Mouse (Mus musculus) right cerebral cortex, postnatal 14 days (tissue): ENCODE results near the gene Cpxm1.

Experiments used
- DNase-seq: peaks from one replicate; pipeline ENCODE4 v3.0.0; 2022

Cpxm1 gene

DNA sequence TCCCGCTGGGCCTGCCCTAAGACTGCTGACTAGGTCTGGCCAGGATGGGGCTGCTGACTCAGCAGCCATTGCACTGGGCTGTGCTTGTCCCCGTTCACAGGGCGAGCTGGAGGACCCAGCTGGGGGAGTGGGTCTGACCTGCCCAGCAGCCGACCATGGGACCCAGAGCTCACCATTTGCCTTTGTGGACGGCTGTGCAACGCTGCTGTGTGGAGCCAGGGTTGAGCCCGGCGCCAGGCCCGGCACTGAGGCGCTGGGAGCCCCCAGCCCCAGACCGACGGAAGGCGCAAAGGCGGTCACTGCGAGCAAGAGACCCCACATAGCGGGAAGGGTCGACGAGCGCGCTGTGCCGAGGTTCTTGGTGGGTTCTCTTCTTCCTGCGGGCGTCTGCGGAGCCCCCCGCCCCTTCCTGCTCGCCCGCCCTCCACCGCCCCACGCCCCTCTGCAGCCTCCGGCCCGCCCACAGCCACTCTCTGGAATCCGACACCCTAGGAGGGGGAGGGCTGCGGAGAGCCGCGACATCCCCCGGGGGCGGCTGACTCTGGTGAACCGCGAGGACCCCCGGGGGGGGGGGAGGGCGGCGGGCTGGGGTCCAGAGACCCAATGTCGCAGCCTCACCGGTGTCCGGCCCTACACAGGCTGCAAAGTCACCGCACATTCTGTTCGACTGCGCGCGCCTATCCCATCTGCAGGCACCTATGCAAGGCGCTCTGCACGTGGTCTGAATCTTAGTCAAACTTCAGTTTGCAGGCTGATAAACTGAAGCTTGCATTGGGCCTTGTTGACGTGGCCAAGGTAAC lies at the start of gene Cpxm1:
Cpxm1 (minus strand) TSS at position 389 of the 800 bp plus-strand sequence.
- DNase-seq = no peak

DNA sequence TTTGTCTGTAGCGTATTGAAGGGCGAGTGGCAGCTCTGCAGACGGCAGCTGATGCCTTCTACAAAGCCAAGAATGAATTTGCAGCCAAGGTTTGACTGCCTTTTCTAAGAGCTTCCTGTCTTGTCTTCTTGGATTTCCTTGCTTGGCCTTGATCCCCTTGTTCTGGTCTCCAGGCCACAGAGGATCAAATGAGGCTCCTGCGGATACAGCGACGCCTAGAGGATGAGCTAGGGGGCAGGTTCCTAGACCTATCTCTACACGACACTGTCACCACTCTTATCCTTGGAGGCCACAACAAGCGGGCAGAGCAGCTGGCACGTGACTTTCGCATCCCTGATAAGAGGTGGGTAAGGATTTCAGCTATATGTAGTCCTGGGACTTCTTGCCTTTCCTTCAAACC lies 44.8 kb upstream of the Cpxm1 start:
- DNase-seq = no peak

DNA sequence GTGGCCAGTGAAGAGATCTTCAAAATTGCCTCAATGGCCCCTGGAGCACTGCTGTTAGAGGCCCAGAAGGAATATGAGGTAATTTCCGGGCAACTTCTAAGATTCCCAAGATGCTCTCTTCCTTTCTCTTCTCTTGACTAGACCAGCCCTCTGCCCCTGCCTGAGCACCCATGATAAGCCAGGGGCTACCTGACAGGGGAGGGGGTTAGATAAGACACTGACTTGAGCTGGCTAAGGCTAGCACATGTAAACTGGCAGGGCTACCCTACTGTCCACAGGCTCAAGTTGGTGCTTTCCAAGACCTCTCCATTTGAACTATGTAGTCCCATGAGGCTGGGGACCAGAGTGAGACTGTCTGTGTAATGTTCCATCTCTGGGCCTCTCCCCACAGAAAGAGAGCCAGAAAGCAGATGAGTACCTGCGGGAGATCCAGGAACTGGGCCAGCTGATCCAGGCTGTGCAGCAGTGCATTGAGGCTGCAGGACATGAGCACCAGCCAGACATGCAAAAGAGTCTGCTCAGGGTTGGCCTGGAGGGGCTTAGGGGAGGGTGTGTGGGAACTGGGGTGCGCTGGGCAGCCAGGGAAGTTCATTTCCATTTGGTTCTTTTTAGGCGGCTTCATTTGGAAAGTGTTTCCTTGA lies 42.6 kb upstream of the Cpxm1 start:
- no peak for DNase-seq

DNA sequence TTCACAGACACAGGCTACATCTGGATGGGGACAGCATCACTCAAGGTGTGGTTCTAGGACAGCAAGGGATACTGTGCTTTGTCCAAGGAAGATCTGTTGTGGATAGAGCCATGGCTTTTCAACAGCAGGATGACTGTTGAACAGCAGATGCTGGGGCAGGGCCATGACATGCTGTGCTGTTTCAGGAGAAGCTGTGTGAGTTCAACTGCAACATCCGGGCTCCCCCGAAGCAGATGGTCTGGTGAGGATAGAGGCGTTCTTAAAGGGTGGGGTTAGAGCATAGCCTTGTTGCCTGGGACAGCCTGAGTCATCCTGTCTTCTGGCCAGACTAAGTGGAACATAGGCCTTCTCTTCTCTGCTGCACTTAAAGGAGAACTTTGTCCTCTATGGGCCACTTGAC lies 41.5 kb upstream of the Cpxm1 start:
- no peak for DNase-seq

DNA sequence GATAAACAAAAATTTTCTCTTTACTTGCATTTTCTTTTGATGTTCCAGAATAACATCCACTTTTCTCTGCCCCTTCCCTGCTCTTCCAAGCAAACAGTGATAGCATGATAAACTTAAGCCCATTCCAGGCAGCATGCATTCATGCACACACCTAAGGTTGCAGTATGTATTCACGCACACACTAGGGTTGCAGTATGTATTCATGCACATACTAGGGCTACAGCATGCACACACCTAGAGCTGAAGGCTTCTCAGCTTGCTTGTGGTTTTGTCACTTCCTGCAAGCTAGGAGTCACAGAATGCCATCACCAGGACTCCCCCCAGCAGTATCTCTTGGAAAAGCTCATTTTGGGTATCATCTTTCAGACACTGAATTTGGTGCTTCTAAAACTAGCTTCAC lies 39.4 kb upstream of the Cpxm1 start:
- no peak for DNase-seq

DNA sequence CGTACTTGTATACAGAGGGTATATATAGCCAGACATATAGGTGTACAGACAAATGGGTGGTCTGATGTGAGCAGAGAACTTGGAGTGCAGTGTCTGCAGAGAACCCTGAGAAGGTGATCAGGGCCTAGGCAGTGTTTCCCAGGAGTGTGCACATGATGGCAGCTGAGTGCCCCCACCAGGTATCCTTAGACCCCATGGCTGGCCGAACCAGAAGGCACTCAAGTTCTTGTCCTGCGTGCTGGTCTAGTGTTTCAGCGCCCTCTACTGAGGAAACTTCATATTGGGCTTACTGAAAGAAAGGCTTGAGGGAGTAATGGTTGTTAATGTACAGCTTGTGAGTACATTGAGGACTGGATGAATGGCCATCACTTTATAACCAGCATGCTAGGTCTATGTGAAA lies 35.8 kb upstream of the Cpxm1 start:
- peak; percentile 45 for DNase-seq

DNA sequence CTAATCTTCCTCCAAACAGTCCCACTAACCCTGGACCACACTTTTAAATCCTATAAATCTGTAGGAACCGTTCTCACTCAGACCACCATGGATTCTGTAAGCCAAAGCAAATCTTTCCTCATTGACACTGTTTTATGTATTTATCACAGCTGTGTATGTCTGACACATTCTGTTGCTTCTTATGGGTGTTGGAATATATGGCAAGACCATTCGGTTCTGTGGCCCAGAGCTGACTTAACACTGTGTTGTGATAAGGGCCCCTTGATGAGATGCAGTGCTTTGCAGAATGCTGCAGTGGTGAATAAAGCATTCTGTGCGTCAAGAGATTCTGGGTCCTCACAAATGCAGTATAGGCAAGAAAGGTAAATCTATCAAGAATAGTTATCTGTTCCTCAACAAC lies 34.8 kb upstream of the Cpxm1 start:
- no peak for DNase-seq

DNA sequence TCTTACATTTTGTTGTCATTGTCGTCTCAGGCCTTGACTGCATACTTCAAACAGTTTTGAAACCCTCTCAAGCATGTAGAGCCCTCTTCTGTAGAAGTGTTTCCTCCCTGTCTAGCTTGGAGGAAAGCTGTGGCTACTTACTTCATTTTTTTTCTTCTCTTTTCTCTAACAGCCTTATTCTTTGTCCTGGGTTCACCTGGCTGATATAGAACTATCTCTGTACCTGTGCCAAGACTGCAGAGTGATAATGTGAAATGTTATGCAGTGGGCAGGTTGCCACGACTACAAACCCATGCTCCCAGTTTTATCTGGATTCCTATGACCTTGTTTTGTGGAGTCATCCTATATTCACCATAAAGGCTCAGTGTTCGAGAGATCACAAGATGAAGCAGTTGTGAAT lies 33.1 kb upstream of the Cpxm1 start:
- no peak for DNase-seq

DNA sequence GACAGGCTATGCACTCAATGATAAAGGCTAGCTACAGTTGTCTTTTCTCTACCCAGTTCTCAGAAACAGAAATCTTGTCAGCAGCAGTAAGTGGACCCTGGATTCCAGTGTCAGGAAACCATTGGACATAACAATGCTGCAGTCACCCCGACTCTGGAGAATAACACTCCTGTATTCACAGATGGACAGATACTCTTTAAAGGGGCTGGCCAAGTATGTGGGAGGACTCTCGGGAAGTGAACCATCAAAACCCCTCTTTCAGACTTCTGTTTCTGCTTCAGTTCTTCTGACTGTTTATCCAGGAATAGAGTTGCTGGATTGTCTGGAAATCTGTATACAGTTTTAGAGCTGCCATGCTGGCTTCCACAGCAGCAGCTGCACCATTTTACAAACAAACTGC lies 32.5 kb upstream of the Cpxm1 start:
- DNase-seq = no peak

DNA sequence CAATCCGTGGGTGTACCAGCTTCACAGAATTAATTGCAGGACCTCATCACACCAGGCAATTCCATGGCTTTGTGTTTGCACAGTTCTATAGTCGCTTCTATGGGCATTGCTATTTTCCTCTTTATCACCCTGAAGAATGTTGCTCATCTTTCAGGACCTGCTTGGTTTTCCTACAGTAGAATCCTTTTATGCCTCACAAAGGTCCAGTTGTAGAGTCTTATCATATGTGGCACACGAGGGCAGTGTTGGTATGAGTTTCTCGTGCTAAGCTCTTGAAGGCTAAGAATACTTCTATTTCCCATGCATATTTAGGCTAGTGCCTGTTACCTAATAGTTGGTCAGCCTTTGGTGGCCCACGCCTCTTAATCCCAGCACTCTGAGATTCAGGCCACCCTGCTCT lies 27.7 kb upstream of the Cpxm1 start:
- no peak for DNase-seq

DNA sequence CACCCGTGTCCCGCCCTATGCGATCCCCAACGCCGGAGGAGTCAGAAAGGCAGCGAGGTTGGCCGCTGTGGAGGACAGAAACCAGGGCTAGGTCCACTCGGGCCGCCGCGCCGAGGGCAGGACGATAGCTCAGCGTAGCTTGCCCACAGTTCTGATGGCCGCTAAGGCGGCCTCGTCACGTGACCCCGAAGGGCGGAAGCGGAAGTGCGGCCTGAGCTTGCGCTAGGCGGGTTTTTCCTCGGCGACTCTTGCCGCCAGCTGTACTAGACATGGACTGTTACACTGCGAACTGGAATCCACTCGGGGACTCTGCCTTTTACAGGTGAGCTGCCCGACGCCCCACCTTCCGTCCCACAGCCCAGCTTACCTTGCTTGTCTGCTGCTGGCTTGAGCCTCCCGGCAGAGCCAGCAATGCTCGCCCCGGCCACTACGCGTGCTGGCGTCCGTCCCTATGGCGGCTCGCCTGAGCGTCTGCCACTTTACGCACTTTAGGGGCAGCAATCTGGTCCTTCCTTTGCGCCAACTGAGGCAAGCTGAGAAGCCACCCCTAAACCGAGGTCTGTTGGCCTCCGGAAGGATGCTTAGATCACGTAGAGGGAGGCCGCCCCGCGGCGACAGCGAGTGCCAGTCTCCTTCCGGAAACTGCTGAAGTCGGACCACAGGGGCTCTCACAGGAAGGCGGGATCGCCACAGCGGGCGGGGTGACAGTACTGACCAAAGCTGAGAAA lies 26.9 kb upstream of the Cpxm1 start, which contains the start of the genes Vps16 and Pced1a:
Vps16 (plus strand) TSS at position 214 of the 728 bp plus-strand sequence.
Pced1a (minus strand) TSS at position 576 of the 728 bp plus-strand sequence.
- peak; percentile 90 for DNase-seq

DNA sequence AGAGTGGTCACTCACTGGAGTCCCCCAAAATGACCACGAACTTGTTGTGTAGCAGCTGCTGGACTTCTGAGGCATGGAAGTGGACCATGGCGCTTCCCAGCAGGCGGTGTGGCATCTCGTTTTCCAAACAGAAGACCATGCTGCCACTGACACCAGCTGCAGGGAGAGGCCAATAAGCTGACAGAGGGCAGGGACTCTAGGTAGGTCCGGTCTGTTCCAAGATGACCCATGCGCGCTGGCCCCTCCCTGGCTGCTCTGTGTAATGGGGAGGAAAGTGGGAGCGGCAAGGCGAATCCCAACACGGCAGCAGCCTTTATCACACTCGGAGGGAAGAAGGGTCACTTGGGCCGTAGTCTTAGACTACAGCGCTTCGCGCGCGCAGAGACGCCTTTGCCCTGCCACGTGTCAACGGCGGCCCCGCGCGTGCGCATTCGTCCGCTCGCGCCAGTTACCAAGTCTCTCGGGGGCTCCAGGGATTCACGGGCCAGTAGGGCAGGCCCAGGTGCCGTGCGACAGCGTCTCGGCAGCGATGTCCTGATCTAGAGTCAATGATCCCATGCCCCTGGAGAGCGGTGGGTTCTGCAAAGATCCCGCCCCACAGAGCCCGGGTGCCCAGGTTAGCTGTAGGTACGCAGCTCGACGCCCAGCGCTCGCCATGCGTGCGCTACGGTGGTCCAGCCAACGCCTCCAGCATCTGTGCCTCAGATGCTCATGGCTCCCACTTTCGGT lies 26.2 kb upstream of the Cpxm1 start:
- peak; percentile 83 for DNase-seq

DNA sequence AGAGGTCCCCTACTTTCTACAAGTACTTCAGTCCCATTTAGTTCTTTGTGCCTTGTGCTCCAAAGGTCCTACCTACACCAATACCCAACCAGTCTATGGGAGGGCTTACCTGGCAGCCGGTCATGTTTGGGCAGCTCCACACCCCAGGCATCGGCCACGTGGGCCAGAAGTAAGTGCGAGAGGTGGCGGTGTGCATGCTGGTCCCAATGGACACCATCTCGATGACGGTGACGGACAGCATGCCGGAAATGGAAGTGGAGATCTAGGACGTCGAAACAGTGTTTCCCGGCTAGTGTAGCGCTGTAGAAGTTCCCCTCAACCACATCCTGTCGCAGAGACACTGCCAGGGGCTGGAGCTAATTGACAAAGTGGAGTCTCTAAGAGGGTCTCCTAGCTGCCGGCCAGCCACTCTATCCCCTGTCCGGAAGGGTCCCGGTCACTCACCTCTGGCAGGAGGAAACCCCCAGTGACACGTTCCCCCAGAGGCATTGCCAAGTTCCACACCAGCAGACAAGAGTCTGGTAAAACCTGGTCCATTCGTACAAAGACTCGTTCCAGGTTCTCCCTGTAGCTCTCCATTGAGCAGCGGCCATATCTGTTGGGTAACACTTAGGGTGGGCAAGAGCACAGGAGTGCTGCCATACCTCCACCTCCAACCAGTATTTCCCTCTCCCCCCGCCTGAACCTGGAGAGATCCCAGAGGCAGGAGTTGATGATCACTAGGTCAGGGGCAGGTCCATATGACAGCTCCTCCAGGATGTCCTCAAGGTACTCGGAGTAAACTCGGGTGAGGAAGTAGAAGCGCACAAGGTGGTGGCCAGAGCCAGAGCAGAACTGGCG lies 24.6 kb upstream of the Cpxm1 start:
- DNase-seq = no peak

DNA sequence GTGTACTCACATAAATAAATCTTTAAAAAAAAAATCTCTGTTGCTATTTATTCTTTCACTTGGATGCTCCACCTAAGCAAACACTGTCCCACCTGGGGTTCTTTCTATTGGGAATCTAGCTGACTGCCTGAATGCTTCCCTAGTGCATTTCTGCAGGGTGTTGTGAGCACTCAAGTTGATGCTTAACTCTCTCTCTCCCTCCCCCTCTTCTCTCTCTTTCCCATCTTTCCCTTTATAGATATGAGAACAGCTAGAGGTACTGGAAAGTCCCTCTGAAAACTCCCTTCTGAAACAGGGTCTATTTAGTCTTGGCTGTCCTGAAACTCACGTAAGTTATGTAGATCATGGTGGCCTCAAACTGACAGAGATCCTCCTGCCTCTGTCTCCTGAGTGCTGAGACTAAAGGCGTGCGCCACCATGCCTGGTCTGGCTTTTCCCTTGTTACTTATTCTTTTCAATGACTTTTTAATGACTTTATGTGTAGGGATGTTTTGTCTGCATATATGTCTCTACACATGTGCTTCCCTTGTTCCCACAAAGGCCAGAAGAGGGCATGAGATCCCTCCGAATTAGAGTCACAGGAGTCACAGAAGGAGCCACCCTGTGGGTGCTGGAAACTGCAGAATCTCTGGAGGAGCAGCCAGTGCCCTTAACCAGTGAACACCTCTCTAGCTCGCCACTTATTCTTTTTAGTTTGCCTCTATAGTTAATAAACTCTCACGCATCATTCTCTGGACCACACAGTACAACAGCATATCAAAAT lies 16.9 kb upstream of the Cpxm1 start:
- DNase-seq = no peak

DNA sequence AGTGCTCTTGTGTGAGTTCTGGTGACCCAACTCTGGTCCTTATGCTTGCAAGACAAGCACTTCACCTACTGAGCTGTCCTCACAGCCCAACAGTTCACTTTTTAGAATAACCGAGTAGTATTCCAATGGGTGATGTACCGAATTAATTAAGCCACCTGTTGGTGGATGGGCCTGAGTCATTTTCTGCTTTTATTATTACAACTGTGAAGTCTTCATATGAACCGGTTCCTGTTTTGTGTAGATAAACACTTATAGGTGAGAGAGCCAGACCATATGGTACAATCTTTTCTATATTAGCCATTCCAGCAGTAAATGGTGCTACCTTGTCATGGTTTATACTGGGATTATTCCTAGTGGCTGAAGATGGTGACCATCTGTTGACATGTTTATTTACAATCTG lies 15.4 kb upstream of the Cpxm1 start:
- no peak for DNase-seq

DNA sequence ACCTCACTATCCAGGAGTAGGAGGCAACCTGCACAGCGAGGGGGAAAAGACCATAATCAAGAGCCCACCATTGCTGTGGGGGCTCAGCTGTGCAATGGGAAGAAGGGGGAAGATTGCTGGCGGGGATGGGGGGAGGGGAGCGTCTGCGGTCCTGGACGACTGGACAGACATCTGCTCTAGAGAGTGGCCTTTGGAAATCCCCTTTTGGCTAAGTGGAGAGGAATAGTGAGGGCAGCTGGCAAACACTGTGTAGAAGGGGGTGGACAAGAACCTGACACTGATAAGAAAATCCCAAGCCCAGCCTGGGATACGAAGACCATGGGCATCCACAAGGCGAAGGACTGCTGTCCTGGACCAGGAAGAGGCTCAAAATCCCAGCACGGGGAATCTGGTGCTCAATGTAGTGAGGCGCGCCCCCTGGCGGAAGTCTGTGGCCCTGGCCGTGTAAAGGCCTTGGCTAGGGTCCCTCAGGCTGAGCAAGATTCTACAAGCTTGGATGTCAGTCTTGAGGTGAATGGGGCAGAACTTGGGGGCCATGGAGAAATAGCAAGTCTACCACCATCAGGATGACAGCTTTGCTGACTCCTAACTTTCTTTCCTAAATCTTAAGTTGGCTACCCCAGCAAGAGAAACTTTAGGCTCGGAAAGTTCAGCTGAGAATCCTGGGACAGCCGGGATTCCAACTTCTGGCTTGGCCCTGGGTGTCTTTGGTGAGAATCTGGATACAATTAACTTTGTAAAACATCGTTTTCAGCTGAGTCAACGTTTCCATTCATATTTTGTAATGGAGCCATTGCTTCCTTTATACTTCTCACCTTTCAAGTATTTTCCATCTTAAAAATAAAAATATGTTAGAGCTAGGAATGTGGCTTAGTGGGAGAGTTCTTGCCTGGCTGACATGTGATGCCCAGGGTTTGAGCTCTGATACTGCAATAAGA lies 14.5 kb upstream of the Cpxm1 start:
- peak; percentile 82 for DNase-seq

DNA sequence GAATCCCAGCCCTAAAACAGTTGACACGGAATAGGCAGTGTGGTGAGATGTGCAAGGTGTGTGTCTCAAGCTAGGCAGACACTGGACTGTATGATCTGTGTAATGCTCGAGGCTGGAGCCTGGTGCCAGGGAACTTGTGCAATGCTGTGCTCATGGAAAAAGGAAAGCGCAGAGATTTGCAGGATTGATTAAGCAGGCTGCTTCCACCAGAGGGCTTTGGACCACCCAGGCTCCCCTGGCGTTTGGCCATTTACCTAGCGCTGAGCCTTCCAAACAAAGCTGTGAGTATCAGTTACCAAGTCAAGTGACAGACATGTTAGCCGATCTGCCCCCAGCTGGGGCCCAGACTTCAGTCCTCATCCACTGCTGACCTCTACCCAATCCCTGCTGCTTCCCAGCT lies 10.8 kb upstream of the Cpxm1 start:
- DNase-seq = no peak

DNA sequence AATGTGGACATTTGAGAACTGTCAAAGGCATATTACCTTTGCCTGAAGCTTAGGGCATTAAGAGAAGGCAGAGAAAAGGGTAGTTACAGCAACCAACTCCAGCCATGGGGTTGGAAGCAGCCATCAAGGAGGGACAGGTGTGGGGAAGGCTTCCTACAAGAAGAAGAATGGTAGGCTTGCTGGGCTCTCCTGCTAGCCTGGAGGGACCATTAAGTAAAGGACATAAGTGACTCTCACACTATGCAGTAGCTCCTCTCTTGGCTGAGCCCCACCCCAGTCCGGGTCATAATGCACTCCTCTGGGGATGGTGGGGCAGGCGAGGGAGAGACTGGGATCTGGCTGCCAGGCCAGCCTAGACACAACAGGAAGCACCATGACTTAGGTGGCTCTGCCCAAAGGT lies 8.8 kb upstream of the Cpxm1 start, which contains the start of gene Tmem239:
Tmem239 (plus strand) TSS at position 301 of the 400 bp plus-strand sequence.
- no peak for DNase-seq

DNA sequence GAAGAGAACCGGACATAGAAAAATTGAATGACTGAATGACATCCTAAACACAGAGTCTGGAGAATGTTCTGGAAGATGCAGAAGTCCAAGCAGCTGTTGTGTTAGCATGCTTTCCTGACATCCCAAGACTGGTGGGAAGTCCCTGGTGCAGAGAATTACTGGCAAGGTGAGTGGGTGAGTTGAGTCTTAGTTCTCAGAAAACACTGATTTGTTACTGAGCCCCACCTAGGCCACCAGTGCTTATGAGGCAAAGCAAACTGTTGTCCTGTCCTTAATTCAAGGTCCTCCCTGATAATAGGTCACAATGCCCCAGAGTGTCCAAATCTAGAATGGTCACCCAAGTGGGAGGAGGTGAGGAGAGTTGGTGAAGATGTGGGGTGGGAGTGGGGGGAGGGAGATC lies 7.6 kb upstream of the Cpxm1 start, which contains the start of the genes Gm28372 and 1700020A23Rik:
Gm28372 (plus strand) TSS at position 301 of the 400 bp plus-strand sequence.
1700020A23Rik (plus strand) TSS at position 321 of the 400 bp plus-strand sequence.
- DNase-seq = no peak

DNA sequence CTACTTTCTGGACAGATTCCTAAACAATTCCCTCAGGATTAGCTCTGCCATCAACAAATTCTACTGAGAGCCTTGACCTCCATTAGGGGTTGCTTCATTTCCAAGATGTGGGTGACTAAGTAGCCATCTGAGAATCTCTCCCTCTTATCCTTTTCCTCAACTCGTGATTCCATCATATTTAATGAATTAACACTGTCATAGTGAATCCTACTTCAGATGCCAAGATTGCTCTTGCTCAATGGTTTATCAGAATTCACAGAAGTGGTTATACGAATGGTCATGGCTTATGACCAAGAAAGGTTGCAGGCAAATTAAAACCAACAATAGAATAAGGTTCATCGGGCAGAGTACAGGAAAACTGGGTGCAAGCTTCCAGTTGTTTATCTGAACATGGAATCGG lies 4.5 kb upstream of the Cpxm1 start:
- no peak for DNase-seq
